ENCODE assay signal across 9 mouse cellular contexts in genomic region chr17:57768622-57769610, GRCm38 (mm10). TPM values are rescaled to one million over a fixed set of nuclear protein-coding genes. Genes with fewer than 3 reads are reported as not detected.
DNase-seq lines count a peak whose midpoint lies in the region; ATAC-seq lines count a peak whose summit lies in the region.
"Had no signal": no experiment of that assay in that cellular context is flagged by ENCODE, and none has a peak within 500 bp of the region (broad histone marks: within the 10 kb centered on the region; RNA-seq: fewer than 3 reads in every experiment).

Gene Cntnap5c, plus strand, starts transcription at chr17:57769570.

- H3K9ac ChIP-seq in kidney, embryonic 16.5 days (replicated peaks; ENCODE audit: low read length) = no peak within 1 kb of the TSS
- H3K9ac ChIP-seq in limb, embryonic 15.5 days = no peak within 1 kb of the TSS

- peak; percentile 13 to 61 for DNase-seq in spleen, postnatal 4 days (ENCODE audit: low spot score in 2 of 2)
- no peak for DNase-seq in spleen, postnatal 36 days (ENCODE audit: low spot score in 2 of 2)
- DNase-seq in cerebellum, adult 18-20 months = peak; percentile 7 to 11
- peak; percentile 82 for DNase-seq in forelimb bud, embryonic 11.5 days (ENCODE audit: low read depth, low spot score)
- DNase-seq in right cerebral cortex, adult 18-20 months = peak; percentile 57
- DNase-seq in adipocyte (ENCODE audit: low spot score) = no peak

- H3K9me3 ChIP-seq in kidney, embryonic 16.5 days (ENCODE audit: low read length) = no peaks in the 10 kb centered on the region
- no peaks in the 10 kb centered on the region for H3K9me3 ChIP-seq in limb, embryonic 15.5 days

- peak; percentile 99 for ATAC-seq in kidney, embryonic 16.5 days (ENCODE audit: low FRiP score, low TSS enrichment)
- ATAC-seq in limb, embryonic 15.5 days (ENCODE audit: insufficient number of reproducible peaks, low FRiP score, low TSS enrichment, low read depth) = 0 out of 2 replicates have a peak, but pooled peaks have one; percentile 40

- H3K4me3 ChIP-seq in kidney, embryonic 16.5 days (ENCODE audit: low read length) = no peak within 1 kb of the TSS
- no peak within 1 kb of the TSS for H3K4me3 ChIP-seq in limb, embryonic 15.5 days
- H3K4me3 ChIP-seq: myocyte had no signal

- H3K4me1 ChIP-seq in kidney, embryonic 16.5 days (ENCODE audit: insufficient read depth, low read length) = no peaks in the 10 kb centered on the region
- no peaks in the 10 kb centered on the region for H3K4me1 ChIP-seq in limb, embryonic 15.5 days

- no peak within 1 kb of the TSS for H3K27ac ChIP-seq in kidney, embryonic 16.5 days (ENCODE audit: low read length)
- H3K27ac ChIP-seq in limb, embryonic 15.5 days = no peak within 1 kb of the TSS

- no peaks in the 10 kb centered on the region for H3K36me3 ChIP-seq in kidney, embryonic 16.5 days (ENCODE audit: insufficient read depth, low read length)
- H3K36me3 ChIP-seq in limb, embryonic 15.5 days = no peaks in the 10 kb centered on the region

- no peak within 1 kb of the TSS; the same call in 1 of the 2 replicates for H3K4me2 ChIP-seq in kidney, embryonic 16.5 days (replicated peaks; ENCODE audit: low read depth, low read length)
- H3K4me2 ChIP-seq in limb, embryonic 15.5 days = no peak within 1 kb of the TSS

- WGBS in kidney, embryonic 16.5 days = 18% methylated on average over 26 of the region's 26 CpGs
- WGBS in limb, embryonic 15.5 days = 23% methylated on average over 26 of the region's 26 CpGs

- H3K27me3 ChIP-seq in kidney, embryonic 16.5 days (ENCODE audit: insufficient read depth, low read length) = no peaks in the 10 kb centered on the region
- no peaks in the 10 kb centered on the region for H3K27me3 ChIP-seq in limb, embryonic 15.5 days

RNA-seq across cellular contexts. Expression of gene Cntnap5c, which starts in this region (rescaled TPM):
- not detected in 2 replicates for polyA plus RNA-seq in kidney, embryonic 16.5 days (2015; fragmentation: Nextera tagmentation; extraction: Ambion mirVana)
- polyA plus RNA-seq in limb, embryonic 15.5 days (2015; fragmentation: Nextera tagmentation; extraction: Ambion mirVana) = not detected in 2 replicates
- polyA plus RNA-seq: myocyte had no signal

Comparison
In these comparisons a context has a peak if more than half of its experiments do, and no peak if none do; other contexts are left out.
1. DNase-seq: peak in spleen, postnatal 4 days (2 of 2), cerebellum, adult 18-20 months (2 of 2), forelimb bud, embryonic 11.5 days (single experiment) and right cerebral cortex, adult 18-20 months (single experiment); none in spleen, postnatal 36 days (0 of 2) and adipocyte (single experiment).
2. Peak in ATAC-seq in kidney, embryonic 16.5 days; RNA of the gene not detected or under 1 TPM.
3. Peak in ATAC-seq in limb, embryonic 15.5 days; RNA of the gene not detected or under 1 TPM.